Comparison of ENCODE assay signal across 8 mouse cellular contexts in genomic region chr9:54950575-54951321, GRCm38 (mm10). TPM values are rescaled to one million over a fixed set of nuclear protein-coding genes. Genes with fewer than 3 reads are reported as not detected.
A peak's percentile ranks its signal among the peaks of the same experiment; 100 is the strongest.
DNase-seq lines count a peak whose midpoint lies in the region; ATAC-seq lines count a peak whose summit lies in the region.

Gene Psma4 (plus strand): TSS chr9:54950790.
Gene AY074887 (minus strand): TSS chr9:54950998.

- DNase-seq in B cell, adult 2 months = peak; percentile 94 to 96
- DNase-seq in brain, adult 2 months (ENCODE audit: low read depth, low spot score) = peak; percentile 95
- DNase-seq in heart, embryonic 10.5 days (ENCODE audit: low spot score) = peak; percentile 97
- DNase-seq in liver = peak; percentile 96
- peak; percentile 90 to 96 for DNase-seq in spleen, postnatal 4 days (ENCODE audit: low spot score in 2 of 2)

- peaks cover 11% of the 10 kb centered on the region for H3K4me1 ChIP-seq in heart, embryonic 10.5 days
- peaks cover 15% of the 10 kb centered on the region for H3K4me1 ChIP-seq in kidney, embryonic 15.5 days

- no peaks in the 10 kb centered on the region for H3K27me3 ChIP-seq in heart, embryonic 10.5 days (ENCODE audit: insufficient read depth, poor library complexity, severe bottlenecking)
- no peaks in the 10 kb centered on the region for H3K27me3 ChIP-seq in kidney, embryonic 15.5 days

- peak within 1 kb of the TSS; percentile 77 for H3K4me2 ChIP-seq in kidney, embryonic 15.5 days

- H3K27ac ChIP-seq in heart, embryonic 10.5 days = peak within 1 kb of the TSS; percentile 96
- peak within 1 kb of the TSS; percentile 98 for H3K27ac ChIP-seq in kidney, embryonic 15.5 days

- peak; percentile 95 for ATAC-seq in erythroblast, adult 5-6 weeks (replicated peaks; ENCODE audit: low FRiP score, poor library complexity, severe bottlenecking)
- ATAC-seq in kidney, embryonic 15.5 days (replicated peaks; ENCODE audit: low FRiP score) = peak; percentile 100
- peak; percentile 99 for ATAC-seq in monocyte, adult 5-6 weeks (replicated peaks; ENCODE audit: insufficient number of reproducible peaks, low FRiP score, low TSS enrichment, poor library complexity, severe bottlenecking)

- peak within 1 kb of the TSS; percentile 97 for H3K4me3 ChIP-seq in heart, embryonic 10.5 days
- peak within 1 kb of the TSS; percentile 95 for H3K4me3 ChIP-seq in kidney, embryonic 15.5 days (replicated peaks)

- H3K9me3 ChIP-seq in heart, embryonic 10.5 days = no peaks in the 10 kb centered on the region
- H3K9me3 ChIP-seq in kidney, embryonic 15.5 days (replicated peaks) = no peaks in the 10 kb centered on the region

- H3K9ac ChIP-seq in kidney, embryonic 15.5 days = peak within 1 kb of the TSS; percentile 90

- H3K36me3 ChIP-seq in heart, embryonic 10.5 days = peaks cover 35% of the 10 kb centered on the region
- peaks cover 34% of the 10 kb centered on the region for H3K36me3 ChIP-seq in kidney, embryonic 15.5 days

- WGBS in heart, embryonic 10.5 days = under 1% methylated on average over 65 of the region's 65 CpGs
- under 1% methylated on average over 65 of the region's 65 CpGs for WGBS in kidney, embryonic 15.5 days

RNA-seq across cellular contexts. Expression of gene Psma4, which starts in this region (rescaled TPM):
- total RNA-seq in erythroblast, adult 5-6 weeks (2015; ENCODE audit: low replicate concordance) = 95.3 and 100 TPM in 2 replicates
- total RNA-seq in erythroblast, adult 5-6 weeks (2017; ENCODE audit: low replicate concordance) = 59.4 and 91.6 TPM in 2 replicates
- 269 and 307 TPM in 2 replicates for polyA plus RNA-seq in heart, embryonic 10.5 days (2016; fragmentation: Nextera tagmentation; extraction: Ambion mirVana)
- polyA plus RNA-seq in kidney, embryonic 15.5 days (2015; fragmentation: Nextera tagmentation; extraction: Ambion mirVana) = 317 and 331 TPM in 2 replicates
- 243 to 326 TPM (median 251 TPM) in 3 replicates for total RNA-seq in monocyte, adult 5-6 weeks (2017)

RNA-seq across cellular contexts. Expression of gene AY074887, which starts in this region (rescaled TPM):
- total RNA-seq in erythroblast, adult 5-6 weeks (2015; ENCODE audit: low replicate concordance) = not detected in 2 replicates
- not detected in 2 replicates for total RNA-seq in erythroblast, adult 5-6 weeks (2017; ENCODE audit: low replicate concordance)
- 0.78 and 1.2 TPM in 2 replicates for polyA plus RNA-seq in heart, embryonic 10.5 days (2016; fragmentation: Nextera tagmentation; extraction: Ambion mirVana)
- 1.4 TPM in 2 replicates for polyA plus RNA-seq in kidney, embryonic 15.5 days (2015; fragmentation: Nextera tagmentation; extraction: Ambion mirVana)
- total RNA-seq in monocyte, adult 5-6 weeks (2017) = not detected in 3 replicates

Comparison
In these comparisons a context has a peak if more than half of its experiments do, and no peak if none do; other contexts are left out.
1. Peak in every context shown above with its lines: DNase-seq, ATAC-seq, H3K4me3 ChIP-seq and H3K27ac ChIP-seq.